Mouse (Mus musculus) gastrocnemius, adult 18-20 months (tissue): Measurements from ENCODE around the gene Hoxc10. TPM values are rescaled to one million over a fixed set of nuclear protein-coding genes. Genes with fewer than 3 reads are reported as not detected.
A peak's percentile ranks its signal among the peaks of the same experiment; 100 is the strongest.

ENCODE experiments used
- DNase-seq: peaks from one replicate; pipeline ENCODE4 v3.0.0; 2021; ENCODE audit warnings: low spot score
- total RNA-seq, 2 experiments: library from RNA; stranded (reverse); gene quantifications; 2 replicates each; pipeline ENCODE4 v1.2.3; 2021

Hoxc10 gene
- total RNA-seq, 2 experiments from 2014 or later, result 78.5 to 88.0 TPM

- DNase-seq, result no peak
These were observed 18.3 kb downstream of the Hoxc10 start for GRCm38 (mm10) chr15:102984925-102985324.

- DNase-seq, result peak; percentile 97
These were observed 20.7 kb downstream of the Hoxc10 start for GRCm38 (mm10) chr15:102987124-102987833.

GRCm38 (mm10) chr15:102988078-102988477 lies 21.5 kb downstream of the Hoxc10 start:
- DNase-seq, result no peak

- no peak for DNase-seq
These were observed 24.1 kb downstream of the Hoxc10 start, which contains the start of gene Hoxc8 for GRCm38 (mm10) chr15:102990461-102991397. Hoxc8 (plus strand) TSS chr15:102990607.

GRCm38 (mm10) chr15:102991782-102992181 lies 25.2 kb downstream of the Hoxc10 start:
- DNase-seq, result no peak

- no peak for DNase-seq
These were observed 25.6 kb downstream of the Hoxc10 start for GRCm38 (mm10) chr15:102992206-102992605.

- DNase-seq, result no peak
These were observed 26.3 kb downstream of the Hoxc10 start for GRCm38 (mm10) chr15:102992863-102993262.

- no peak for DNase-seq
These were observed 30.0 kb downstream of the Hoxc10 start for GRCm38 (mm10) chr15:102996548-102996947.

GRCm38 (mm10) chr15:102997431-102997830 lies 30.8 kb downstream of the Hoxc10 start:
- no peak for DNase-seq

- no peak for DNase-seq
These were observed 31.4 kb downstream of the Hoxc10 start, which contains the start of gene Hoxc6 for GRCm38 (mm10) chr15:102997939-102998355. Hoxc6 (plus strand) TSS chr15:102998257.

- no peak for DNase-seq
These were observed 32.1 kb downstream of the Hoxc10 start for GRCm38 (mm10) chr15:102998608-102999182.

GRCm38 (mm10) chr15:102999183-102999831 lies 32.7 kb downstream of the Hoxc10 start:
- DNase-seq, result peak; percentile 89

- DNase-seq, result no peak
These were observed 33.4 kb downstream of the Hoxc10 start for GRCm38 (mm10) chr15:102999955-103000354.

- DNase-seq, result no peak
These were observed 33.9 kb downstream of the Hoxc10 start for GRCm38 (mm10) chr15:103000501-103000901.

GRCm38 (mm10) chr15:103001370-103001769 lies 34.8 kb downstream of the Hoxc10 start:
- no peak for DNase-seq

- DNase-seq, result no peak
These were observed 35.6 kb downstream of the Hoxc10 start for GRCm38 (mm10) chr15:103002156-103002555.

GRCm38 (mm10) chr15:103002821-103003448 lies 36.3 kb downstream of the Hoxc10 start:
- DNase-seq, result no peak

GRCm38 (mm10) chr15:103005308-103005707 lies 38.7 kb downstream of the Hoxc10 start:
- DNase-seq, result peak; percentile 64

GRCm38 (mm10) chr15:103005797-103006196 lies 39.2 kb downstream of the Hoxc10 start:
- no peak for DNase-seq

GRCm38 (mm10) chr15:103006326-103006725 lies 39.7 kb downstream of the Hoxc10 start:
- DNase-seq, result no peak
